Mouse (Mus musculus): ENCODE measurements around the gene C730034F03Rik.

- TF ChIP-seq CTCF (IDR thresholded peaks at IDR 0.05; ENCODE audit: insufficient read depth, low read length) (no peak), POLR2A (IDR thresholded peaks at IDR 0.05; ENCODE audit: borderline replicate concordance, extremely low read depth, low read depth, low read length) (no peak)
These were observed 2.7 kb upstream of the C730034F03Rik start for GRCm38 (mm10) chr15:89426716-89427115.
